Mouse (Mus musculus) brain, embryonic 14.5 days (tissue): ENCODE data around the gene Dyrk4.

Source experiments
- CTCF ChIP-seq: fragments of 200-500 bp; IDR thresholded peaks from 2 replicates; pipeline ENCODE4 v1.5.1; 2012; ENCODE audit warnings: inconsistent platforms, mild to moderate bottlenecking, moderate library complexity, borderline replicate concordance; ENCODE audit not compliant: insufficient read depth, insufficient read length; ENCODE audit errors: extremely low read depth
- POLR2A ChIP-seq: fragments of 200-500 bp; IDR thresholded peaks from 2 replicates; pipeline ENCODE4 v1.6.1; 2012; ENCODE audit warnings: mild to moderate bottlenecking, inconsistent platforms, borderline replicate concordance; ENCODE audit not compliant: poor library complexity, insufficient read depth, insufficient read length, severe bottlenecking; ENCODE audit errors: extremely low read depth

DNA sequence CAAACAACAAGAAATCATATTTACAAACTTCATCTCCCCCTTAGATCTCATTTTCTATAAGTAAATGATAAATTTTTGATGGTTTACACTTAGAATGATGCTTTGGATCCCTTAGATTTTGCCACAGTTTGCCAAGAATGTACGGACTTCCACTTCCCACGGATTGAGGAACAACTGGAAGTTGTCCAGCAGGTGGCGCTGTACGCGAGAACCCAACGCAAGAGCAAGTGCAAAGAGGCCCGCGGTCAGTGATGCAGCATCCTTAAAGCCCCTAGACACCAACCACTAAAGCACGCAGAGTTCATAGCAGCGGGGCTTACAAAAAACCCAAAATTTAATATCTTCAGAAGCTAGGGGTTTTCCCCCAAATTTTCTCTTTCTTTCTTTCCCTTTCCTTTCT is 34.1 kb upstream of the Dyrk4 start:
- TF ChIP-seq CTCF (peak; percentile 93), POLR2A (no peak)
